Mouse (Mus musculus): ENCODE measurements at regions not wholly inside any gene's neighbourhood (a gene's known extent, or its start where the extent isn't known, plus 50 kb on each side); places are given as distances from the start of the nearest gene placed in this dataset.
"Not testable (repeated sequence)": the region's sequence is repeated elsewhere in the genome, so short reads cannot be mapped to it uniquely, and the experiment has no call there.

DNA sequence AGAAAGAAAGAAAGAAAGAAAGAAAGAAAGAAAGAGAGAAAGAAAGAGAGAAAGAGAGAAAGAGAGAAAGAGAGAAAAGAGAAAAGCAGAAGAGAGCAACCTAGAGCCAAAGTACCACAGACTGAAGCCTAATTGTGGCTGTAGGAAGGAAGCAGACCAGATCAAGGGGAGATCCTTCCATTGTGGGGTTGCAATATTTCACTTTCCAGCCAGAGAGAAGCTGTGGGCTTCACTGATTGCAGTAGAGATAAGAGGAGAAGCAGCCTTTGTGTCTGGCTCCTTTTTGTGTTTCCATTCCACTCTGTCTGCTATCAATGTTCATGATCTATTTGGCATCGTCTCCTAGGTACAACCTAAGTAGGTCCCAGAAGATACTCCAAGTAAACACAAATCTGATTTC, 79.0 kb upstream of the Xcl1 start:
- no peak for DNase-seq

DNA sequence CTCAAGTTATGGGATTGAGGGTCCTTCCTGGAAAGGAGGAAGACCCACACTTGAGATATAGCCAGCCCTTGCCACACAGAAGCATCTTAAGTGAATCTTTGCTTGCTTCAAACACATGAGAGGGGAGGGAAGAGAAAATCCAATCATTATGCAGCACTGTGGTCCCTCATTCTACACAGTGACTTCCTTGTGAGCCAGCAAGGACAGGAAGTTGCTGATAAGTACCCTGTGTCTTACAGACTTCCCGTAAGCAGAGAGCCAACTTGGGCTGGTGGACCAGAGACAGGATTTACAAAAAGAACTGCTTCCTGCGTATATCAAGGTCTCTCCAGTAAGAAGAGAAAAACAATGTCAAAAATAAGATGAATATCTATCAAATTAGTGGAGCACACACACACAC, 78.1 kb upstream of the Xcl1 start:
- DNase-seq, result no peak

DNA sequence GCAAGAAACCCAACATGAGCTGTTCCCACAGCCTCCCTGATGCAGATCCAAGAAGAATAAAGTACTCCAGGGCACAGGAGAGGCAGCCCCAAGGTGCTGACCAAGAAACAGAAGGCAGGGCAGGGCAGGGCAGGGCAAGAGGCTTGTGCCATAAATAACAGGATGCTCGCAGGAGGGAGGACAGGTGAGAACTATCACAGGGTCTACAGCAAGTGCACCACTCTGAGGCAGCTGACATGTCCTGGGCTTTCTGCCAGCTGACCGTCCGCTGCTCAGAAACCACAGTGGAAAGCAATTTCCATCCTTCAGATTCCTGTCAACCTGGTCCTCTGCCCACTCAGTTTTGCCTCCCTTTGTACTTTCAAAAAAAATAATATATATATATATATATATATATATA, 77.0 kb upstream of the Xcl1 start:
- no peak for DNase-seq

GRCm38 (mm10) chr1:164999515-164999914, 64.2 kb upstream of the Xcl1 start:
- no peak for DNase-seq

DNA sequence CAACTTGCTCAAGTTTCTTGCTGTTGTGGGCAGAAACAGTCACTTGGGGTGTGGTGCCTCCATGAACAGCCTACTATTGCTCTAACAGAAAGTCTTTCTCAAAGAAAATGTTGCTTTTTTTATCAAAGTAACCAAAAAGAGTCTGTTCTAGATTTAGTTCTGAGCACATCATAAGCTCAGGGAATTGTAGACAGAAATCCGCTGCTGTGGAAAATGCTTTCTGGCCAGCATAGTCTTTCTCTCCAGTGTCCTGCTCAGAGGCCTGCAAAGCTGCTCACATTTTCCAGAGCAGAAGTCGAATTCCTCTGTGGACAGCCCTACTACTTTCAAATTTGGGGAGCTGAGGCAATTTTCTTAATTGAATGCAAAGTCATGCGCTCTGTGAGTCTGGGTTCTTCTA, 63.3 kb upstream of the Xcl1 start:
- DNase-seq, result no peak

- no peak for DNase-seq
Observed at GRCm38 (mm10) chr1:164997660-164998059, 62.3 kb upstream of the Xcl1 start.

- no peak for DNase-seq
Observed at GRCm38 (mm10) chr1:164994247-164994660, 58.9 kb upstream of the Xcl1 start.

- peak; percentile 5 to 13 for DNase-seq
Observed at GRCm38 (mm10) chr1:164993175-164993875, 58.0 kb upstream of the Xcl1 start.

DNA sequence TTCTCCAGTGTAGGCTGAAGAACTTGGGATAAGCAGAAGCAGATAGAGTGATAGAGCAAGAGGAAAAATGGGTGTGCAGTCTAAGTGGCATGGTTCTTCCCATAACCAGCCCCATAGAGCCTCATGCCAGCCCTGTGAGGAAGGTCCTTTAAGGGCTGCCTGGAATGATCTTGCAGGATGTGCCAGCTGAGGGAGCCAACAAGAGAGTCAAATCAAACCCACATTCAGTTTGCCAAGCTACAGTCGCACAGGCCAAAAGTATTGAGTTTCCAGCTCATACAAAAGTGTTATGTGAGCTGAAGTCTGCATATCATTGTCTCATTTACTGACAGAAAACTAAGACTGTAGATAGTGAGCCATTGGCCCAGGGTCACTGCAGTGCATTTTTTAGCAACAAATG, 53.7 kb upstream of the Xcl1 start:
- no peak for DNase-seq

GRCm38 (mm10) chr1:164988191-164988590, 52.9 kb upstream of the Xcl1 start:
- no peak for DNase-seq

DNA sequence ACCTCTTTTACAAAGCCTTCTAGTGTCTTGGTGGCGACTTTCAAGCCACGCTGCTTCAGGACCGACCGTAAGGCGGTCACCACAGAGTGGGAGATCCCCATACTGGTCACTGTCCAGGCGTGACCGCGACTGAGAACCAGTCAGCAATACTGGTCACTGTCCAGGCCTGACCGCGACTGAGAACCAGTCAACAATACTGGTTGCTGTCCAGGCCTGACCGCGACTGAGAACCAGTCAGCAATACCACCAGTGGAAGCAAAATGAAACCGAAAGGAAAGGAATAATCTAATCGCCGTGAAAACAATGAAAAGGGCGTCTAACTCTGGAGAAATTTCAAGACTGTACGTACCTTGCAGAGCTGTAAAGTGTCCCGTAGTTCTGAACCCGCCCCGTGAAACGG, 50.2 kb upstream of the Xcl1 start:
- DNase-seq, result not testable (repeated sequence)

Measured in lung, adult 18-20 months (tissue).